Mouse (Mus musculus) neutrophil, adult 83 days (primary cell): Measurements from ENCODE around the gene H2-M1. TPM values are rescaled to one million over a fixed set of nuclear protein-coding genes. Genes with fewer than 3 reads are reported as not detected.

Source experiments
- total RNA-seq, 2 experiments: library from RNA; stranded (reverse); gene quantifications; one replicate each; pipeline ENCODE4 v1.2.4; 2023

Gene H2-M1
- not detected for total RNA-seq

GRCm38 (mm10) chr17:36672119-36672518, at the start of gene H2-M1:
H2-M1 (minus strand) TSS chr17:36672219.

GRCm38 (mm10) chr17:36642566-36642965, 29.5 kb downstream of the H2-M1 start, which contains the start of gene H2-M9:
H2-M9 (minus strand) TSS chr17:36642666.

Other genes starting within 250 kb of the H2-M1 start
- gene H2-M10.4, start 209.9 kb downstream of the H2-M1 start, total RNA-seq: not detected
- gene H2-M11, start 125.1 kb downstream of the H2-M1 start, total RNA-seq: not detected
- gene H2-M9, start 29.6 kb downstream of the H2-M1 start, total RNA-seq: not detected
- not detected for gene H2-M10.5, start 100.7 kb upstream of the H2-M1 start, total RNA-seq
- gene H2-M10.6, start 140.0 kb upstream of the H2-M1 start, total RNA-seq: not detected
- gene Trim26, start 164.9 kb upstream of the H2-M1 start, total RNA-seq: 10 to 100 TPM; 24.9 to 33.9 TPM
- not detected for gene Trim15, start 195.0 kb upstream of the H2-M1 start, total RNA-seq
- gene Trim10, start 197.4 kb upstream of the H2-M1 start, total RNA-seq: 10 to 100 TPM in 1 of 2 experiments, 1 to 10 TPM in 1; 6.7 to 11.4 TPM
- not detected for gene Trim40, start 217.9 kb upstream of the H2-M1 start, total RNA-seq
- gene Trim31, start 225.9 kb upstream of the H2-M1 start, total RNA-seq: not detected